Mouse (Mus musculus): ENCODE measurements around the gene Otop2. TPM values are rescaled to one million over a fixed set of nuclear protein-coding genes. Genes with fewer than 3 reads are reported as not detected.

Otop2 gene
- total RNA-seq, 2 experiments from 2014 or later = not detected

DNA sequence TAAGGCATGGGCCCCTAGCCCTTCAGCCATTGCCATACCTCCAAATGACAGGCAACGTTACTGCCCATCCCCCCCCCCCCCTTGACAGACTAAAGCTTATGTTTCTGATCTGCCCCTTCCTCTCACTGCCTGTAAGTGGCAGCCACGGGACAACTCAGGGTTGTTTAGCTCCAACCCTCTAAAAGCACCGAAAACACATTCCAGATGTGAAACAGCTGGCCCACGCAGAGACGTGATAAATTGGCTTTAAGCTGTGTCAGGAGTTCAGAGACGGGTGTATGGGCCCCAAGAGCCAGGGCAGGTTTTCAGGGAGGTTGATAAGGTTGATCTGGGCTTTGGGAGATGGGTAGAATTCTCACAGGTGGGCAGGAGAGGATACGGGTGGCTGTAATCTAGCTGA, 38.6 kb downstream of the Otop2 start:
- DNase-seq (ENCODE audit: low spot score in 2 of 2) = no peak

DNA sequence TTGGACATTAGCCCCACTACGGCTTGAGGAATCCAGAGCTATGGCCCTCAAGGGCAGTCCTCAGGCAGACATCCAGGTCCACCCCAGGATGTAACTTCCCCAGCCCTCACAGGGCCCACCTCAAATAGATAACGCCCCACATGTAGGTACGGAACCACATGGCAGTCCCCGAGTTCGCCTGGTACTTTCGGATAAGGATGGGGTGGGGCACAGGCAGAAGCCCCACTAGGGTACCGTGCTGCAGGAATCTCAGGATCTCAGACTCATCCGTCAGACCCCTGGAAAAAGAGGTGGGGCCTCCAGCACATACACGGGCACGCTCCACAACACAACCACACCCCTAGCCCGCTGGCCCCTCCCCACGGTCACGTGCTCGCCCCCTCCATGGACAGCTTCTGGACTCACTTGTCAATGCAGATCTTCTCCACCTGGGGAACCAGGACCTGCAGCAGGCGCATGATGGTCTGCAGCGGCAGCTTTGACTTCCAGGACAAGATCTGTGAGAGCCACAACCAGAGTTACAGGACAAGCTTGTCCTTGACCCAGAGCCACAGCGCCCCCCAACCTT, 41.8 kb downstream of the Otop2 start:
- DNase-seq (ENCODE audit: low spot score in 2 of 2) = no peak

DNA sequence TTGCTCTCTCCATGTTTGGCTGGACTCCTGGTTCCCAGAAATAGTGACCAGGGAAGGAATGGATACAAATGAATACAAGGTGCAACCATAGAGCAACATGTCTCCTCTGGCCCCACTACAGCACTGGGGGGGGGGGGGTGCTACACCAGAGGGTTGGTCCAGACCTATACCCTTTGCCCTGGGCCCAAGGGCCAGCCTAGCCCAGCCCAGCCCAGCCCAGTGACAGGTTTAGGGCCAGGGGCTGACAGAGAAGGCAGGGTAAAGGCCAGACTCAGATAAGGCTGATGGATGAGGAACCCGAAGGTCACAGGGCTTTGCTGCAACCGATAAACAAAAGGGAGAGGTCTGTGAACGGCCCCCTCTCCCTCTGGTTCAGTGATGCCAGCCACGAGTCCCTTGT, 43.0 kb downstream of the Otop2 start:
- no peak for DNase-seq (ENCODE audit: low spot score in 2 of 2)

GRCm38 (mm10) chr11:115353375-115353774, 46.4 kb downstream of the Otop2 start:
- DNase-seq (ENCODE audit: low spot score in 2 of 2) = no peak

DNA sequence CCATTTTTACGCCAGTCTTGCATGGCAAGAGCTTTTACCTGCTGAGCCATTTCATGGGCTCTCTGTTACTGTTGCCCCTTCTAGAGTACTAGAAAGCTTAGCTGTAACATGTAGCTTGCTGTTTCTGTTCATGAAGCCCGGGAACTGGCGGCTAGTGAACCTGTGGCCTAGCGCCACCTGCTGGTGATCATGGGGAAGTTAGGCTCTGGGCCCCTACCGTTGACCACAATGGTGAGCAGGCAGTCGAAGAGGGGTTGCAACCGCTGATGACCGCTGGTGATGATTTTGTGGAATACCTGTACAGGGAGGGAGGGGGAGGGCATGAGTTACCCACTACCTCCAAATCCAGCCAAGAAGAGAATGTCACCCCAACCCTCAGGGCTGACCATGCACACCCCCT, 47.2 kb downstream of the Otop2 start:
- DNase-seq (ENCODE audit: low spot score in 2 of 2) = peak; percentile 72 to 82

- peak; percentile 73 to 79 for DNase-seq (ENCODE audit: low spot score in 2 of 2)
Observed at GRCm38 (mm10) chr11:115358468-115358867, 51.5 kb downstream of the Otop2 start.

DNA sequence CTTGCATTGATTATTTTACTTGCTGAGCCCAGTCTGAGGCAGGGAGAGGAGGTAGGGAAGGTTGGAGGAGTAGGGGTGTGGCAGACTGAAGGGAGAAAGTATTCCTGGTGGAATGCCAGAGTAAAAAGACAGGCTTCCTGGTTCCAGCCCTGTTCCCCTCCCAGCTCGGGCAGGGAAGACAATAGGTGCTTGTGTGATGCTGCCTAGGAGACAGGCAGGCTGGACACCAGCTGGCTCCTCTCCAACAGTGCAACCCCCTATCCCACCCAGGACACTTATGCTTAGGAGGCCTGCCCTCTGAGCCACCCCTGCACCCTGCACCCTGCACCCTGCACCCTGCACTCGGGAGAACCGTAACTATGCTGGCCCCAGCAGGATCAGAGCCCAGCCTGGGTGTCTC, 52.3 kb downstream of the Otop2 start:
- DNase-seq (ENCODE audit: low spot score in 2 of 2) = peak in 1 of 2 experiments; percentile 23

DNA sequence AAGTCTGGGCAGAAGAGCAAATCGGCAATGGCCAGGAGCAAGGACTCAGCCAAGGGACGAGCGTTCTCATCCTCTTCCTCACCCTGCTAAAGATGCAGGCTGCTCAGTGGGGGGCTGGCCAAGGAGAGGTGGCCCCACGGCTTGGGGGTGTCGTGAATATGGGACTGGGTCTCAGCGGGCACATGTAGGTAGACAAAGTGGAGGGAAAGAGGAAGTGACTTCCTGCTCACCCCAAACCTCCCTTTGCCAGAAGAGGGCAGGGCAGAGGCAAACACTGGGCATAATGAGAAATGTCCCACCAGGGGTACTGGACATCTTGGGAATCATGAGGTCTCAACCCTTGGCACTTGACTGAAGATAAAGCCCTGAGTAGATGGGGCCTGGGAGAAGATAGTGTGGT, 52.8 kb downstream of the Otop2 start:
- no peak for DNase-seq (ENCODE audit: low spot score in 2 of 2)

GRCm38 (mm10) chr11:115364136-115364535, 57.2 kb downstream of the Otop2 start:
- no peak for DNase-seq (ENCODE audit: low spot score in 2 of 2)

DNA sequence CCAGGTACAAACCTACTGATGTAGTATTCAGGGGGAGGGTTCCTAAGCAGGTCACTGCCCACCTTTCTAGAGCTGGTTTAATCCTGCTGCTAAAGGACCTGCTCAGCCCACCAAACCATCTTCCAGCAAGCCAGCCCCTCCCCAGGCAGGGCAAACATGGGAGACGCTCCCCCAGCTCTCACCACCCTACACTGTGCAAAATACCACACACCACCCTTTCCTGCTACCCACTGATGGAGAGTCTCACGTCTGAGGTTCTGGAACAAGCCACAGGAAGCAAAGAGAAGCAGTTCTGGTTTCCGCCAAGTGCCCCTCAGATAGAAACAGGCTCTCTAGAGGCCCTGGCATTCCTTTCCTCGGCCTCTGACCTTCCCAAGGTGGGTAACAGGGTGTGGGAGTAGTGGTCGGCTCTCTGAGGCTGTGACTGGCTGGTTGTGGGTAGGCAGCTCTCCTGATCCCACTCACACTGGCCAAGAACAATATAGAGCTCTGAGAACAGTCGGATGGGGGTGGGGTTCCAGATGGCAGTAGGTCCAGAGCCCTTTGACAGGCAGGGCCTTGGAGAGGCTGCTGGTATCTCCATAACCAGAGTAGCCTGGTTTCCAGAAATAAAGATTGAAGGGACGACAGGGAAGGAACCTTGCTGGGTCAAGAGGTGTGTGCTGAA, 59.2 kb downstream of the Otop2 start:
- DNase-seq (ENCODE audit: low spot score in 2 of 2) = no peak

- peak; percentile 60 to 67 for DNase-seq (ENCODE audit: low spot score in 2 of 2)
Observed at GRCm38 (mm10) chr11:115366706-115367394, 59.9 kb downstream of the Otop2 start.

GRCm38 (mm10) chr11:115367395-115367944, 60.5 kb downstream of the Otop2 start, which contains the start of gene Hid1:
Gene Hid1, minus strand, starts transcription at chr11:115367756.
- peak; percentile 81 to 85 for DNase-seq (ENCODE audit: low spot score in 2 of 2)

DNA sequence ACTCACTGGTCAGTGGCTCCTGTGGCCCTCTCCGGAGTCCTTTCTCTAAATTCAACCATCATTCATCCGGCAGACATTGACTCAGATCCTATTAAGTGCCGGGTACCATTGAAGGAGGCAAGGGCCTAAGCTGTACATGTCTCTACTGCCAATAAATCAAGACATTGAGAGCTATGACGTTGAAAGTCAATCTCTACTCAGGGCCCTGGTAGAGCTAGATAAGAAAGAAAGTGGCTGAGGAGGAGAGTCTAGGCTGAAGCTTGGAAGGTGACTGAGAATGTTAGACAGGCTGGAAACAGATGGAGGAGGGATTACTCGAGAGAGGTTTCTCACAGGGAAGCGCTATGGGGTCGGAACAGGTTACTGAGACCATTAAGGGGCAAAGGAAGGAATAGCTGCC, 63.4 kb downstream of the Otop2 start:
- no peak for DNase-seq (ENCODE audit: low spot score in 2 of 2)

- DNase-seq (ENCODE audit: low spot score in 2 of 2) = no peak
Observed at GRCm38 (mm10) chr11:115371354-115371753, 64.4 kb downstream of the Otop2 start.

DNA sequence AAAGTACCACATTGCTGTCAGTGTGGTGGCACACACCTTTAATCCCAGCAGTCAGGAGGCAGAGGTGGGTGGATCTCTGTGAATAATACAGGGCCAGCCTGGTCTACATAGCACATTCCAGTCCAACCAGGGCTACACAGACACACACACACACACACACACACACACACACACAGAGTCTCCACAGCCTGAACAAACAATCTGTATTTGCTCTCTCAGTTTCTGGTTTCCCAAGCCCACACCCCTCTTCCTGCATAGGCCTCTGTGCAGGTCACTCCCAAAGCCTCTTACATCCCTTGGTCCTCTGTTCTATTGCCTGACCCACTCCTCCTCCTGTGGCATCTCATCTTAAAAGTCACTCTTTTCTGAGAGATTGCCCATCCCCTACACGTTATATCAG, 65.1 kb downstream of the Otop2 start:
- no peak for DNase-seq (ENCODE audit: low spot score in 2 of 2)

DNA sequence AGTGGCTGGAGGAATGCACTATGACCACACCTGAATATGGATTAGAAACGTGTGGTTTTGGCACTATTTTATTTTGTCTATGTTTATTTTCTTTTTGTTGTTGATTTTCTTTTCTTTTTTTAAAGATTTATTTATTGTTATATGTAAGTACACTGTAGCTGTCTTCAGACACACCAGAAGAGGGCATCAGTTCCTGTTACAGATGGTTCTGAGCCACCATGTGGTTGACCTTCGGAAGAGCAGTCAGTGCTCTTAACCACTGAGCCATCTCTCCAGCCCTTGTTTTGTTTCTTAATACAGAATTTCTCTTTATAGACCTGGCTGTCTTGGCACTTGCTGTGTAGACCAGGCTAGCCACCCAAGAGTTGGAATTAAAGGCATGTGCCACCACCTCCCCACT, 65.8 kb downstream of the Otop2 start:
- no peak for DNase-seq (ENCODE audit: low spot score in 2 of 2)

GRCm38 (mm10) chr11:115373805-115374694, 67.1 kb downstream of the Otop2 start:
- peak; percentile 77 to 80 for DNase-seq (ENCODE audit: low spot score in 2 of 2)

DNA sequence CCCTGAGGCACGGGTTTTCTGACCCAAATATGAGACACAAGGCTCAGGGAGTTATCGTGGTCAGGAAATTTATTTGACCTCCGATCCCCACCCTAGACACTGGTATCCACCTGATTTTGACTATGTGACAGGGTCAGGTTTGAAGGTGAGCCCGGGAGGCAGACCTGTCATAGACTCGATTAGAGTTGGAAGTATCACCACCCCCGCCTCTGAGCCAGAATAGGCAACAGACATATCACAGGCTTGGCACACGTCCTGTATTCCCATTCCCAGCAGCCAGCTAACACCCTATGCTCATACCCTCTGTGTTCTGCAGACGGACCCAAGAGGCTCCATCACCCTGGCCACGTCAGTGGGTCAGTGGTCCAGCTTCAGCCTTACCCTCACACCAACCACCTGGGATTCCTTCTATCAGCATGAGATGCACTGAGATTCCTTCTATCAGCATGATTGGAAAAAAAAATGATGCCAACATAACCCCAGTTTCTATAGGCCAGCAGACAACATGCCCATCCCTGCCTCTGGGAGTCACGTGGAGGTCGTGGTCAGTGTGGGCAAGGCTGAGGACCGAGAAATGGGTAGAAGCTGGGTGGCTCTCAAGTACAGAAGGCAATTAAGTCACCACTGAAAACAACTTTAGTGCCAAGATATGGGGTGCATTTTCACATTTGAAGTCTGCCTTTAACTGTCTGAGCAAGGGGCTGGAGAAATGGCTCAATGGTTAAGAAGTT, 67.9 kb downstream of the Otop2 start:
- peak; percentile 44 to 55 for DNase-seq (ENCODE audit: low spot score in 2 of 2)

- DNase-seq (ENCODE audit: low spot score in 2 of 2) = no peak
Observed at GRCm38 (mm10) chr11:115376722-115377121, 69.8 kb downstream of the Otop2 start.

DNA sequence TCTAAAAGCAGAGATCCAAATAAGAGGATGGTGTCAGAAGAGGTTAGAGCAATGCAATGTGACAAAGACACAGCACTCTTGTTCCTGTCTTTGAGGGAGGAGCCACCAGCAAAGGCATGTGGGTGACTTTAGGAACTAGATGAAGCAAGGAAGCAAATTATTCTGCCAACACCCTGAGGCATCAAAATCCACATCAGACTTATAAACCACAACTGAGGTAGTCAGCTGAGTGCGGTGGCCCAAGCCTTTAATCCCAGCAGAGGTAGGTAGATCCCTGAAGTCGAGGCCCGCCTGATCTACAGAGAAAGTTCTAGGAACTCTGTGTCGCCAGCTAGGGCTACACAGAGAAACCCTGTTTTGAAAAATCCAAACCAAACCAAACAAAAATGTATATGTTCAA, 70.3 kb downstream of the Otop2 start:
- no peak for DNase-seq (ENCODE audit: low spot score in 2 of 2)

GRCm38 (mm10) chr11:115377854-115378253, 70.9 kb downstream of the Otop2 start:
- DNase-seq (ENCODE audit: low spot score in 2 of 2) = no peak

All from layer of hippocampus, postnatal 10 days (tissue).